Comparison of ENCODE assay signal across 20 mouse cellular contexts in the genomic region with DNA sequence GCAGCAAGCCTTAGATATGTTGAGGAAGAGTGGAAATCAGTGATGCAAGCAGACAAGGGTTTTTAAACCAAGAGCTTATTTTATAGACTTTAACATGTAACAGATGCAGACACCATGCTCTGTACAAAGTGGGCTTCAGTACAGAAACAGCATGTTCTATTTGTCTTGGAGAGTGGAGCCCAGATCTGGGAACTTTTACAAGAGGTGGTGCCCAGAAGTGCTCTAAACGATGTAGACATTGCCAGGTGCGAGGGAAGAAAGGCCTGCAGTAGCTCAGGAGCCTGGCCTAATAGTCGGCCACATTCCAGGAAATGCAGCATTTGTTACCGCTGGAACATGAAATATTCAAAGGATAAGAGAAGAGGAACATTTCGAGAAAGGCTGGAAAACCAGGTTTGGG. TPM values are rescaled to one million over a fixed set of nuclear protein-coding genes. Genes with fewer than 3 reads are reported as not detected.
DNase-seq lines count a peak whose midpoint lies in the region; ATAC-seq lines count a peak whose summit lies in the region.
"Had no signal": no experiment of that assay in that cellular context is flagged by ENCODE, and none has a peak within 500 bp of the region (broad histone marks: within the 10 kb centered on the region; RNA-seq: fewer than 3 reads in every experiment).

No protein-coding gene starts in this region.

- no peak overlapping the region for H3K9ac ChIP-seq in embryonic facial prominence, embryonic 15.5 days
- no peak overlapping the region for H3K9ac ChIP-seq in limb, embryonic 15.5 days
- H3K9ac ChIP-seq: heart, embryonic 13.5 days; hindbrain, embryonic 15.5 days had no signal

- no peaks in the 10 kb centered on the region for H3K9me3 ChIP-seq in embryonic facial prominence, embryonic 15.5 days (replicated peaks)
- no peaks in the 10 kb centered on the region for H3K9me3 ChIP-seq in limb, embryonic 10.5 days (replicated peaks)
- H3K9me3 ChIP-seq in limb, embryonic 15.5 days, result no peaks in the 10 kb centered on the region
- H3K9me3 ChIP-seq: forebrain, embryonic 10.5 days; heart, embryonic 13.5 days; hindbrain, embryonic 15.5 days had no signal

- DNase-seq in frontal cortex, postnatal 14 days (ENCODE audit: low spot score in 2 of 2), result no peak
- no peak for DNase-seq in limb, embryonic 10.5 days (ENCODE audit: low spot score)
- DNase-seq in kidney, adult 11 months, result no peak
- no peak for DNase-seq in heart, postnatal 14 days
- DNase-seq: adrenal gland, postnatal 14 days; cerebellum, adult 18-20 months; cerebellum, adult 9-11 months; gastrocnemius, postnatal 14 days; heart, adult 11 months had no signal

- ATAC-seq in frontal cortex, adult (ENCODE audit: low TSS enrichment), result 0 out of 2 replicates have a peak, but pooled peaks have one; percentile 15
- ATAC-seq in embryonic facial prominence, embryonic 15.5 days (ENCODE audit: insufficient number of reproducible peaks, low FRiP score, low TSS enrichment, low read depth), result no peak
- ATAC-seq in limb, embryonic 15.5 days (ENCODE audit: insufficient number of reproducible peaks, low FRiP score, low TSS enrichment, low read depth), result peak; percentile 69; the same call in 1 of the 2 replicates
- ATAC-seq: activated CD4-positive, CD25-positive, alpha-beta regulatory T cell, adult 4 months; forebrain, embryonic 14.5 days; intestine, embryonic 16.5 days; Patski had no signal

- no peaks in the 10 kb centered on the region for H3K36me3 ChIP-seq in embryonic facial prominence, embryonic 15.5 days
- no peaks in the 10 kb centered on the region for H3K36me3 ChIP-seq in limb, embryonic 10.5 days
- H3K36me3 ChIP-seq in limb, embryonic 15.5 days, result no peaks in the 10 kb centered on the region
- H3K36me3 ChIP-seq: forebrain, embryonic 10.5 days; heart, embryonic 13.5 days; hindbrain, embryonic 15.5 days had no signal

- no peaks in the 10 kb centered on the region for H3K27me3 ChIP-seq in embryonic facial prominence, embryonic 15.5 days
- H3K27me3 ChIP-seq in limb, embryonic 10.5 days (ENCODE audit: low read depth, poor library complexity, severe bottlenecking), result no peaks in the 10 kb centered on the region
- H3K27me3 ChIP-seq in limb, embryonic 15.5 days, result no peaks in the 10 kb centered on the region
- H3K27me3 ChIP-seq: CH12.LX; heart, embryonic 13.5 days; hindbrain, embryonic 15.5 days; Patski had no signal

- 50% methylated on average over 5 of the region's 5 CpGs for WGBS in embryonic facial prominence, embryonic 15.5 days
- 74% methylated on average over 5 of the region's 5 CpGs for WGBS in limb, embryonic 10.5 days
- WGBS in limb, embryonic 15.5 days, result 16% methylated on average over 5 of the region's 5 CpGs

- H3K27ac ChIP-seq in embryonic facial prominence, embryonic 15.5 days (replicated peaks), result peak overlapping the region; percentile 48; the same call in 1 of the 2 replicates
- H3K27ac ChIP-seq in limb, embryonic 10.5 days, result peak overlapping the region; percentile 42; the same call in 1 of the 2 replicates
- H3K27ac ChIP-seq in limb, embryonic 15.5 days, result peak overlapping the region; percentile 51; the same call in 1 of the 2 replicates
- H3K27ac ChIP-seq: forebrain, embryonic 10.5 days; heart, embryonic 13.5 days; hindbrain, embryonic 15.5 days had no signal

- H3K4me1 ChIP-seq in embryonic facial prominence, embryonic 15.5 days, result peaks cover 9% of the 10 kb centered on the region; the same call in 1 of the 2 replicates
- H3K4me1 ChIP-seq in limb, embryonic 10.5 days, result peaks cover 19% of the 10 kb centered on the region
- H3K4me1 ChIP-seq in limb, embryonic 15.5 days, result peaks cover 16% of the 10 kb centered on the region
- H3K4me1 ChIP-seq: hindbrain, embryonic 15.5 days had no signal

- no peak overlapping the region for H3K4me2 ChIP-seq in embryonic facial prominence, embryonic 15.5 days (replicated peaks)
- no peak overlapping the region for H3K4me2 ChIP-seq in limb, embryonic 15.5 days
- H3K4me2 ChIP-seq: heart, embryonic 13.5 days; hindbrain, embryonic 15.5 days had no signal

- no peak overlapping the region for H3K4me3 ChIP-seq in embryonic facial prominence, embryonic 15.5 days (replicated peaks)
- no peak overlapping the region for H3K4me3 ChIP-seq in limb, embryonic 10.5 days
- no peak overlapping the region for H3K4me3 ChIP-seq in limb, embryonic 15.5 days
- H3K4me3 ChIP-seq: forebrain, embryonic 10.5 days; heart, embryonic 13.5 days; hindbrain, embryonic 15.5 days had no signal

- intact Hi-C loops in heart, postnatal 14 days (cut with DNase I), result no loop called here

RNA-seq across cellular contexts. Expression of a gene that starts 40.8 kb away (rescaled TPM):
- 15.8 and 17.1 TPM in 2 replicates for polyA plus RNA-seq in embryonic facial prominence, embryonic 15.5 days (2015; fragmentation: Nextera tagmentation; extraction: Ambion mirVana)
- polyA plus RNA-seq in limb, embryonic 10.5 days (2016; fragmentation: Nextera tagmentation; extraction: Ambion mirVana), result 23.3 and 24.5 TPM in 2 replicates
- 15.7 and 15.8 TPM in 2 replicates for polyA plus RNA-seq in limb, embryonic 15.5 days (2015; fragmentation: Nextera tagmentation; extraction: Ambion mirVana)
- 10 to 100 TPM; 42.6 to 47.3 TPM for total RNA-seq in heart, postnatal 14 days (2021)

RNA-seq across cellular contexts. Expression of a gene that starts 40.9 kb away (rescaled TPM):
- 13.2 and 16.5 TPM in 2 replicates for polyA plus RNA-seq in embryonic facial prominence, embryonic 15.5 days (2015; fragmentation: Nextera tagmentation; extraction: Ambion mirVana)
- 8.6 and 10.8 TPM in 2 replicates for polyA plus RNA-seq in limb, embryonic 10.5 days (2016; fragmentation: Nextera tagmentation; extraction: Ambion mirVana)
- polyA plus RNA-seq in limb, embryonic 15.5 days (2015; fragmentation: Nextera tagmentation; extraction: Ambion mirVana), result 9.2 and 11.9 TPM in 2 replicates
- total RNA-seq in heart, postnatal 14 days (2021), result 1 to 10 TPM; 6.2 to 6.9 TPM
